Mouse (Mus musculus): ENCODE data around the gene Cpne1. TPM values are rescaled to one million over a fixed set of nuclear protein-coding genes. Genes with fewer than 3 reads are reported as not detected.
A peak's percentile ranks its signal among the peaks of the same experiment; 100 is the strongest.

Gene Cpne1
- polyA plus RNA-seq, 1 experiment from 2014 or later = 42.3 TPM

DNA sequence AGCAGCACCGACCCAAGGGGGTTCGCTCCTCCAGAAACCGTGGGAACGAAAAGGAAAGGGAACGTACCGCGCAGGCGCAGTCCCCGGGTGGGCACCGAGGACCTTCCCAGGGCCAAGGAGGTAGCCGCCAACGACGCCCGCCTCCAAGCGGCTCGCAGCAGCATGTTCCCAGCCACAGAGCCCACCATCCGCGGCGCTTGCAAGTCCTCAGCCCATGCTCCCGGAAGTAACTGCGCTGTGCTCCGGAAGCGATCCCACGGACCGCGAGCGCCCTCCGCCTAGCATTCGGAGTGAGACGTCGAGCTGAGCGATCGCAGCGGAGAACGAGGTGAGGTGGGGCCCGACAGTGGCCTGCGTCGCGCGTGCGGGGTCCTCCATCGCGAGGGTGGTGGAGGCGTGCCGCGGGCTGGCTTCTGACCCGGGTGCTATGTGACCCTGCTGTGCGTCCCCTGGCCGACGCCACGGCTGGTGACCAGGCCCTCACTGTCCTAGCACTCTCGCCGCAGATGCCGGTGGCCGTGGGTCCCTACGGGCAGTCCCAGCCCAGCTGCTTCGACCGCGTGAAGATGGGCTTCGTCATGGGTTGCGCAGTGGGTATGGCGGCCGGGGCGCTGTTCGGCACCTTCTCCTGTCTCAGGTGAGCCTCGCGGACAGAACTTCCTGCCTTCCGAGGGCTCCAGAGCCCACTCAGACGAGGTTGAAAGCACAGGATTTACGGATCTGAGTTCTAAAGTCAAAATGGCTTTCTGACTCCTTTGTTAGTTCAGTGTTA is 32.4 kb upstream of the Cpne1 start, which contains the start of the genes Romo1 and Nfs1:
Gene Romo1, plus strand, starts transcription at position 87 of the 772 bp plus-strand sequence.
Gene Nfs1, minus strand, starts transcription at position 234 of the 772 bp plus-strand sequence.
- ATAC-seq (peak; percentile 97), DNase-seq (ENCODE audit: low spot score) (peak; percentile 97)
- Histone ChIP-seq H3K36me3 (ENCODE audit: insufficient read depth, low read length) (peaks cover 25% of the 10 kb centered on the region), H3K27me3 (replicated peaks; ENCODE audit: insufficient read depth, low read length) (no peaks in the 10 kb centered on the region), H3K4me2 (replicated peaks; ENCODE audit: low read depth, low read length) (peak within 1 kb of the TSS; percentile 85), H3K4me3 (ENCODE audit: low read depth, low read length) (peak within 1 kb of the TSS; percentile 68), H3K4me1 (ENCODE audit: insufficient read depth, low read depth, low read length) (peaks cover 4% of the 10 kb centered on the region), H3K9ac (replicated peaks; ENCODE audit: low read depth) (peak within 1 kb of the TSS; percentile 87), H3K27ac (ENCODE audit: low read length) (peak within 1 kb of the TSS; percentile 88), H3K9me3 (ENCODE audit: low read length) (no peaks in the 10 kb centered on the region)
- under 1% methylated on average over 57 of the region's 70 CpGs for WGBS
- TF ChIP-seq CTCF (IDR thresholded peaks at IDR 0.05) (peak; percentile 80), EP300 (IDR thresholded peaks at IDR 0.05) (no peak)

DNA sequence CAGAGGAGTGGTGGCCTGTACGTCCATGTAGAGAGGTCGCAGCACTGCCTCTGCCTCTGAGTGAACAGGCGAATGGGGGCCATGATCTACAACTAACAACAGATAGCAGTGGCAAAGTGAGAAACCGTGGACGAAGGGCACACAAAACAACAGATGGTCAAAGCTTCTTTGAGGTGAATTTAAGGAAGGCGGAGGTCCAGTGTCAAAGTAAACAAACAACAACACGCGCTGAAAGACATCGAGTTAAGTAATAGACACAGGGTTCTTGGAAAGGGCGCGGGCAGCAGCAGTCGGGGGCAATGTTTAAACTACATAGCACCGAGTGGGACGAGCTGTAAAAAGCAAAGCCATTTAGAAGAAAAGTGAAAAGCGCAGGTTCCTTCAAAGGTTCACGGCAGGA is 31.6 kb upstream of the Cpne1 start:
- Histone ChIP-seq H3K4me2 (replicated peaks; ENCODE audit: low read depth, low read length) (peak overlapping the region; percentile 85), H3K36me3 (ENCODE audit: insufficient read depth, low read length) (peaks cover 22% of the 10 kb centered on the region), H3K27me3 (replicated peaks; ENCODE audit: insufficient read depth, low read length) (no peaks in the 10 kb centered on the region), H3K27ac (ENCODE audit: low read length) (peak overlapping the region; percentile 88), H3K9ac (replicated peaks; ENCODE audit: low read depth) (peak overlapping the region; percentile 87), H3K4me1 (ENCODE audit: insufficient read depth, low read depth, low read length) (peaks cover 4% of the 10 kb centered on the region), H3K9me3 (ENCODE audit: low read length) (no peaks in the 10 kb centered on the region), H3K4me3 (ENCODE audit: low read depth, low read length) (peak overlapping the region; percentile 68)
- 2% methylated on average over 16 of the region's 16 CpGs for WGBS
- ATAC-seq (0 out of 2 replicates have a peak, but pooled peaks have one; percentile 1), DNase-seq (ENCODE audit: low spot score) (no peak)
- TF ChIP-seq CTCF (IDR thresholded peaks at IDR 0.05) (no peak), EP300 (IDR thresholded peaks at IDR 0.05) (no peak)

DNA sequence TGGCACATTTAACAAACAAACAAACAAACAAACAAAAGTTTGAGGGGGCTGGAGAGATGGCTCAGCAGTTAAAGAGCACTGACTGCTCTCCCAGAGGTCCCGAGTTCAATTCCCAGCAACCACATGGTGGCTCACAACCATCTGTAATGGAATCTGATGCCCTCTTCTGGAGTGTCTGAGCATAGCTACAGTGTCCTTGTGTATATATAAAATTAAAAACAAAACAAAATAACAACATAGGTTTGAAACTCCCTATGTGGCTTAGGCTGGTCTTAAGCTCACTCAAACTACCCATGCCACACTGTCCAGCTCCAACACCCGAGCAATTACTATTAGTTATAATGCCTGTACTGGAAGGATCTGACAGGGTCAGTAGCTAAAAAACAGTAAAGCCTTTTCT is 31.1 kb upstream of the Cpne1 start:
- peaks cover 4% of the 10 kb centered on the region for H3K4me1 ChIP-seq (ENCODE audit: insufficient read depth, low read depth, low read length)
- peaks cover 18% of the 10 kb centered on the region for H3K36me3 ChIP-seq (ENCODE audit: insufficient read depth, low read length)
- peak overlapping the region; percentile 87; the same call in 1 of the 2 replicates for H3K9ac ChIP-seq (replicated peaks; ENCODE audit: low read depth)
- 73% methylated on average over 2 of the region's 2 CpGs for WGBS
- ATAC-seq = no peak
- no peak for DNase-seq (ENCODE audit: low spot score)
- peak overlapping the region; percentile 85; the same call in 1 of the 2 replicates for H3K4me2 ChIP-seq (replicated peaks; ENCODE audit: low read depth, low read length)
- no peaks in the 10 kb centered on the region for H3K27me3 ChIP-seq (replicated peaks; ENCODE audit: insufficient read depth, low read length)
- TF ChIP-seq EP300 (IDR thresholded peaks at IDR 0.05) (no peak), CTCF (IDR thresholded peaks at IDR 0.05) (no peak)
- peak overlapping the region; percentile 88; the same call in 1 of the 2 replicates for H3K27ac ChIP-seq (ENCODE audit: low read length)
- no peaks in the 10 kb centered on the region for H3K9me3 ChIP-seq (ENCODE audit: low read length)
- no peak overlapping the region for H3K4me3 ChIP-seq (ENCODE audit: low read depth, low read length)

DNA sequence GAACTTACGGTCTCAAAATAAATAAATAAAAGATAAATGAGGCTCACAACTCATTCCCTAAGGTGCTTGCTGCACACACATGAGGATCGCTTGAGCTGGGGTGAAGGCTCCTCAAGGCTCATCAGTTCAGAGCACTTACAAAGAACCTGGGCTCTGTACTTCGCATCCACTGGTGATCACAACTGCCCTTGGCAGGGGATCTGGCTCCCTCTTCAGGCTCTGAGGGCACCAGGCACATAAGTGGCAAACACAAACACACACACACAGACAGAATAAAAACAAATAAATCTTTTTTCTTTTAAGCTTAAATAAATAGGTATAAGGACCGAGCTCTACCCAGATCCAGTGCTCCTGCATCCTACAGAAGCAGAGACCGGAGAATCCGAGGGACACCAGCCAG is 23.9 kb upstream of the Cpne1 start:
- DNase-seq (ENCODE audit: low spot score) (no peak), ATAC-seq (no peak)
- H3K27me3 ChIP-seq (replicated peaks; ENCODE audit: insufficient read depth, low read length) = no peaks in the 10 kb centered on the region
- H3K36me3 ChIP-seq (ENCODE audit: insufficient read depth, low read length) = peaks cover 9% of the 10 kb centered on the region
- H3K4me2 ChIP-seq (replicated peaks; ENCODE audit: low read depth, low read length) = no peak overlapping the region
- no peak overlapping the region for H3K9ac ChIP-seq (replicated peaks; ENCODE audit: low read depth)
- TF ChIP-seq CTCF (IDR thresholded peaks at IDR 0.05) = peak; percentile 46
- TF ChIP-seq EP300 (IDR thresholded peaks at IDR 0.05) = no peak
- H3K4me3 ChIP-seq (ENCODE audit: low read depth, low read length) = no peak overlapping the region
- H3K27ac ChIP-seq (ENCODE audit: low read length) = no peak overlapping the region
- no peaks in the 10 kb centered on the region for H3K4me1 ChIP-seq (ENCODE audit: insufficient read depth, low read depth, low read length)
- 87% methylated on average over 6 of the region's 6 CpGs for WGBS
- H3K9me3 ChIP-seq (ENCODE audit: low read length) = no peaks in the 10 kb centered on the region

DNA sequence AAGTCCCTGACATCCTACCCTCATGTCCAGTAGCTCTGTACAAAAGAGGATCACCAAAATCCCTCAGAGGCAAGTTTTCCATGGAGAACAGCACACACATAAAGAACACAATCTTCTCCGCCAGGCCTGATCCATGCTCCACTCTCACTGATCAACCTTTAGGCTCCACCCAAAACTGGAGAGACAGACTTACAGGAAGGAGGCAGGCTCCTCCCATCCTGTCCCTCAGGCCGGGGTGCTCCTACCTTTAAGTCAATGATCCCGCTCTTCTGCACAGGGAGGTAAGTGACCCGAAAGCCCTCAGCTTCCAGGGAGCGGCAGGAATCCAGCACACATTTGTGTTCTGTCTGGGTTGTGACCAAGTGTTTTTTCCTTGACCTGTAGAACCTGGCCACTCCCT is 22.4 kb upstream of the Cpne1 start:
- WGBS = 80% methylated on average over 5 of the region's 5 CpGs
- Histone ChIP-seq H3K4me1 (ENCODE audit: insufficient read depth, low read depth, low read length) (no peaks in the 10 kb centered on the region), H3K9ac (replicated peaks; ENCODE audit: low read depth) (no peak overlapping the region), H3K36me3 (ENCODE audit: insufficient read depth, low read length) (peaks cover 6% of the 10 kb centered on the region), H3K9me3 (ENCODE audit: low read length) (no peaks in the 10 kb centered on the region), H3K27me3 (replicated peaks; ENCODE audit: insufficient read depth, low read length) (no peaks in the 10 kb centered on the region), H3K27ac (ENCODE audit: low read length) (no peak overlapping the region), H3K4me2 (replicated peaks; ENCODE audit: low read depth, low read length) (no peak overlapping the region), H3K4me3 (ENCODE audit: low read depth, low read length) (no peak overlapping the region)
- no peak for ATAC-seq
- TF ChIP-seq CTCF (IDR thresholded peaks at IDR 0.05) = no peak
- TF ChIP-seq EP300 (IDR thresholded peaks at IDR 0.05) = no peak
- no peak for DNase-seq (ENCODE audit: low spot score)

DNA sequence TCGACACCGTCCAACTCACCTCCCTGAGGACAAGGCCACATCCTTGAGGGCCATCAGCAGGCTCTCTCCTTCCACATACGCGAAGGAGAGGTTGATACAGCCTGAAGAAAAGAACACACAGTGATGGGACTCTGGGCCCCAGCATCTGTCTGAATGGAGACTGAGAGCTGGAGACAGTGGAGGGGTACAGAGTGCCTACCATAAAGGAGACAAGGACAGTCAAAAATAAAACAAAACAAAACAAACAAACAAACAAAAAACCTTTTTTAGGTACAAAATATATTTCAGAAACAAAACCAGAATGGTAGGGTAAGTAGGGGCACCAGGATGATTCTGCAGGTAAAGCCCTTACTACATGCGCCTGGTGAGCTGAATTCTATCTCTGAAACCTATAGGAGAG is 15.2 kb upstream of the Cpne1 start, which contains the start of gene Gm28036:
Gene Gm28036, minus strand, starts transcription at position 101 of the 400 bp plus-strand sequence.
- H3K4me3 ChIP-seq (ENCODE audit: low read depth, low read length) = no peak within 1 kb of the TSS
- H3K27ac ChIP-seq (ENCODE audit: low read length) = no peak within 1 kb of the TSS
- 93% methylated on average over 5 of the region's 5 CpGs for WGBS
- H3K27me3 ChIP-seq (replicated peaks; ENCODE audit: insufficient read depth, low read length) = no peaks in the 10 kb centered on the region
- TF ChIP-seq CTCF (IDR thresholded peaks at IDR 0.05) (no peak), EP300 (IDR thresholded peaks at IDR 0.05) (no peak)
- no peak for ATAC-seq
- peaks cover 15% of the 10 kb centered on the region; the same call in 1 of the 2 replicates for H3K36me3 ChIP-seq (ENCODE audit: insufficient read depth, low read length)
- DNase-seq (ENCODE audit: low spot score) = no peak
- H3K9ac ChIP-seq (replicated peaks; ENCODE audit: low read depth) = no peak within 1 kb of the TSS
- H3K9me3 ChIP-seq (ENCODE audit: low read length) = no peaks in the 10 kb centered on the region
- no peak within 1 kb of the TSS for H3K4me2 ChIP-seq (replicated peaks; ENCODE audit: low read depth, low read length)
- H3K4me1 ChIP-seq (ENCODE audit: insufficient read depth, low read depth, low read length) = no peaks in the 10 kb centered on the region

Measured in lung, postnatal 0 days (tissue).